Mouse (Mus musculus) E14TG2a.4 (cell line): ENCODE data around the gene Slc27a1.

ENCODE experiments used
- CTCF ChIP-seq: conservative IDR thresholded peaks from 2 replicates; pipeline ENCODE4 v1.5.1; 2014; ENCODE audit warnings: low read length
- POU5F1 ChIP-seq: IDR thresholded peaks from 2 replicates; pipeline ENCODE4 v1.6.1; 2014; ENCODE audit warnings: low read length, borderline replicate concordance

- TF ChIP-seq CTCF (no peak), POU5F1 (no peak)
These were observed 31.4 kb upstream of the Slc27a1 start, which contains the start of gene Bst2 for GRCm38 (mm10) chr8:71537028-71537867.
